In genomic region chr9:87254903-87255695, GRCm38 (mm10) we compare ENCODE assay signal across 8 mouse cellular contexts. TPM values are rescaled to one million over a fixed set of nuclear protein-coding genes. Genes with fewer than 3 reads are reported as not detected.
DNase-seq lines count a peak whose midpoint lies in the region; ATAC-seq and TF ChIP-seq lines count a peak whose summit lies in the region.

Cep162 (minus strand) TSS chr9:87255536.

- H3K4me3 ChIP-seq in hindbrain, embryonic 10.5 days, result peak within 1 kb of the TSS; percentile 61
- H3K4me3 ChIP-seq in lung, postnatal 0 days (ENCODE audit: low read depth, low read length), result peak within 1 kb of the TSS; percentile 74

- no peak for TF ChIP-seq EP300 in lung, postnatal 0 days (IDR thresholded peaks at IDR 0.05)

- peak within 1 kb of the TSS; percentile 82 for H3K4me2 ChIP-seq in lung, postnatal 0 days (replicated peaks; ENCODE audit: low read depth, low read length)

- peak; percentile 99 for ATAC-seq in frontal cortex, adult (ENCODE audit: low TSS enrichment)
- ATAC-seq in lung, postnatal 0 days, result peak; percentile 99

- WGBS in hindbrain, embryonic 10.5 days, result under 1% methylated on average over 41 of the region's 41 CpGs
- WGBS in lung, postnatal 0 days, result 2% methylated on average over 41 of the region's 41 CpGs

- no peaks in the 10 kb centered on the region for H3K27me3 ChIP-seq in hindbrain, embryonic 10.5 days (ENCODE audit: insufficient read depth, poor library complexity, severe bottlenecking)
- H3K27me3 ChIP-seq in lung, postnatal 0 days (replicated peaks; ENCODE audit: insufficient read depth, low read length), result no peaks in the 10 kb centered on the region

- H3K9me3 ChIP-seq in hindbrain, embryonic 10.5 days, result no peaks in the 10 kb centered on the region
- no peaks in the 10 kb centered on the region for H3K9me3 ChIP-seq in lung, postnatal 0 days (ENCODE audit: low read length)

- TF ChIP-seq CTCF in lung, postnatal 0 days (IDR thresholded peaks at IDR 0.05), result no peak

- H3K9ac ChIP-seq in lung, postnatal 0 days (replicated peaks; ENCODE audit: low read depth), result peak within 1 kb of the TSS; percentile 63

- peak within 1 kb of the TSS; percentile 88 for H3K27ac ChIP-seq in hindbrain, embryonic 10.5 days
- peak within 1 kb of the TSS; percentile 6 for H3K27ac ChIP-seq in lung, postnatal 0 days (ENCODE audit: low read length)

- peaks cover 12% of the 10 kb centered on the region for H3K36me3 ChIP-seq in hindbrain, embryonic 10.5 days
- H3K36me3 ChIP-seq in lung, postnatal 0 days (ENCODE audit: insufficient read depth, low read length), result no peaks in the 10 kb centered on the region

- DNase-seq in MN1 (ENCODE audit: low spot score), result peak; percentile 91
- DNase-seq in cerebellum, adult 9-10 months, result peak; percentile 90
- peak; percentile 91 for DNase-seq in hindbrain, embryonic 10.5 days (ENCODE audit: low spot score)
- peak; percentile 92 for DNase-seq in layer of hippocampus, adult 9-11 months
- peak; percentile 94 for DNase-seq in lung, postnatal 0 days (ENCODE audit: low spot score)
- DNase-seq in ovary, postnatal 14 days (ENCODE audit: low spot score), result peak; percentile 75
- DNase-seq in thymus, postnatal 14 days, result peak; percentile 89

- H3K4me1 ChIP-seq in hindbrain, embryonic 10.5 days (replicated peaks), result peaks cover 5% of the 10 kb centered on the region; the same call in 1 of the 2 replicates
- no peaks in the 10 kb centered on the region for H3K4me1 ChIP-seq in lung, postnatal 0 days (ENCODE audit: insufficient read depth, low read depth, low read length)

RNA-seq across cellular contexts. Expression of gene Cep162, which starts in this region (rescaled TPM):
- 9.3 and 11.7 TPM in 2 replicates for polyA plus RNA-seq in hindbrain, embryonic 10.5 days (2016; fragmentation: Nextera tagmentation; extraction: Ambion mirVana)
- 3.2 and 4.0 TPM in 2 replicates for polyA plus RNA-seq in lung, postnatal 0 days (2015; fragmentation: Nextera tagmentation; extraction: Ambion mirVana)

Comparison
In these comparisons a context has a peak if more than half of its experiments do, and no peak if none do; other contexts are left out.
1. Peak in every context shown above with its lines: DNase-seq, ATAC-seq, H3K4me3 ChIP-seq and H3K27ac ChIP-seq.